Mouse (Mus musculus) brain, adult 2 months (tissue): ENCODE data around the gene Pigt.

Experiments used
- DNase-seq: peaks from one replicate; pipeline ENCODE4 v3.0.0; 2011; ENCODE audit warnings: low read depth, low spot score

Pigt gene

DNA sequence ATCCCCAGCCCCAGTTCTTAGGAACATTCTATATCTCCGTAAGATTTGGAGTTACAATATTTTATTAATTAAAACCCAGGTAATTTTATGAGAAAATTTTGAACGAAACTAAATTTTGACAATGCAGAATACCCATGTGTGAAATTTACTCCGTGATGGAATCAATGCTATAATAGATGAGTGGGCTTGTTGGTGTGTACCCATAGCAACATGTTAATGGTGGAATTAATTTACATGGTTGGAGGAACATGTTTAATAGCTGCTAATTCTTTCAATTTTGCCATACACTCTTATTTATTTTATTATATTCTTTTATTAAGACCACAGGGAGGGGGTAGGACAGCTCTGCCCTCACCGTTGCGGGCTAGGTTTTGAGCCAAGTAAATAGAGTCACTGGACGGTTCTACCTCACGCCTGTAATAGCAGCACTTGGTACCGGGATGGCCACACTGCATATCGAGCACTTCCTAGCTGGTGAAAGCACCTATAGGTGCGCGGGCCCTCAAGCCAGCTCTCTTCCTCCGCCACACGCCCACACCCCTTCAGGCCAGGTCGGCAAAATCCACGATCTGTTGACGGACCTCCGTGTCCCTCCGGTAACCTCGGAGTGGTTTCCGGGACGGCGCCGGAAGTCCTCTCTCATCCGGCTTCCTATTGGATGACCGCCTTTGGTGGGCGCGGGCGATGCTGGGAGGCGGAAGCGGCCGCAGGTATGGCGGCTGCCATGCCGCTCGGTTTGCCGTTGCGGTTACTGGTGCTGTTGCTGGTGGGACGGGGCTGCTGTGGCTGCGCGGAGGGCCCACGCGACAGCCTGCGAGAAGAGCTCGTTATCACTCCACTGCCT, at the start of gene Pigt:
TSS of gene Pigt (plus strand) at position 674 of the 844 bp plus-strand sequence.
- peak; percentile 95 for DNase-seq

GRCm38 (mm10) chr2:164448140-164448539, 49.2 kb upstream of the Pigt start:
- DNase-seq, result no peak

DNA sequence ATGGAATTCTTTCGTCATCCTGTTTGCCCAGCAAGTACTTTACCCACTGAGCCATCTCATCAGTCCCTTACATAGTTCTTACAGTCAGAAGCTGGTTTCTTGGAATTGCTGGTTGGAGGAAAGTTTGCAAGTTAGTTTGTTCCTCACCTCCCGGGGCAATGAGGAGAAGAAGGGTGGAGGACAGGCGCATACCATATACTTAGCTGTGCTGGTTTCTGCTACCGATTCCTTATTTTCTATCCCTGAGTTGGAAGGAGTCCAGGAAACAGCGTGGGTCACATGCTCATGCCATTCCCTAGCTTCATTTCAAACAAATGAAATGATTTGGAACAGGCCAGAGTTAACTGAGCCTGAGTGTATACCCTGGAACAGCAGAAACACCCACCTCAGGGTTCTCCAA, 48.4 kb upstream of the Pigt start:
- no peak for DNase-seq

- no peak for DNase-seq
These were observed 47.8 kb upstream of the Pigt start for GRCm38 (mm10) chr2:164449341-164450042.

DNA sequence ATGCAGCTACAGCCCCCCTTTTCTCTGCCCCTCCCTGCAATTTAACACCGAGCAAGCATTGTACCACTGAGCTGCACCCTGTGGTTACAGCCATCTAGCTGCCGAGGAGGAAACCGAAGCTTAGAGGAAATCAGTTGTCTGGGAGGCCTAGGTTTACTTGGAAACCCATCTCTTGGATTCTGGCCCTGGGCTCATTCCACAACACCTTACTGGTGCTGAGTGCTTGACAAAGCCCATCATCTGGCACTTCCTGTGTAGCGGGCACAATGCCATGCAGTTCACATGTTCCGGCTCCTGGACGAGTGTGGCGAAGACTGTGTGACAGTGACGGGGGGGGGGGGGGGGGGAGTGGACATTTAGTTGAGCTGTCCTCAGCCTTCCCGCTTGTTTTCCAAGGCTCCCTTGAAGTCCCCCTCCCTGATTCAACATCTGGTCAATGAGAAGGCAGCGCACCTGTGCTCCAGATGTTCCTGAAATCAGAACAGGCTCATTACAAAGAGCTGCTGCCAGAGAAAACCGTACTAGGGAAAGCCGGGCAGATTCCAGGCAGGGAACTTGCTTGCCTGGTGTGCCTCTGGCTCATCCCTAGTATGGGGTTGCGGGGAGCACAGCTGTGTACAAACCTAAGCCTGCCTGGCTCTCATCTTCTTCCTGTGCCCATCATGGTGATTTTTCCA, 45.2 kb upstream of the Pigt start:
- no peak for DNase-seq

- DNase-seq, result no peak
These were observed 44.1 kb upstream of the Pigt start for GRCm38 (mm10) chr2:164453047-164453757.

GRCm38 (mm10) chr2:164453887-164454500, 43.3 kb upstream of the Pigt start:
- DNase-seq, result no peak

- peak; percentile 90 for DNase-seq
These were observed 42.5 kb upstream of the Pigt start for GRCm38 (mm10) chr2:164454846-164455245.

- DNase-seq, result no peak
These were observed 41.7 kb upstream of the Pigt start for GRCm38 (mm10) chr2:164455421-164456190.

DNA sequence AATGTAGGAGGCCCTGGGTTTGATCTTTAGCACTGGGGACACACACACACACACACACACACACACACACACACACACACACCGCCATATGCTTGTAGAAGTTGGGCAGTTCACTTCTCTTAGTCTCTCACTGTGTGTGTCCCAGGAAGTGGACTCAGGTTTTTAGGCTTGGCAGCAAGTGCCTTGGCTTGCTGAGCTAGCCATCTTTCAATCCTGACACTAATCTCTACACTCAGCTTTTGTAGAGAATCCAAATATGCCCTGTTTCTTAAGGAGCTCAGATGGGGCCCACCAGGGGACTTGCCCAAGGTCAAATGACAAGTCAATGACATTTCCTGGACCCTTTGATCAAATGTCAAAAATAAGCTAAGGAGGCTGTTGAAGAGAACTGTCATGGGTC, 40.9 kb upstream of the Pigt start:
- no peak for DNase-seq

DNA sequence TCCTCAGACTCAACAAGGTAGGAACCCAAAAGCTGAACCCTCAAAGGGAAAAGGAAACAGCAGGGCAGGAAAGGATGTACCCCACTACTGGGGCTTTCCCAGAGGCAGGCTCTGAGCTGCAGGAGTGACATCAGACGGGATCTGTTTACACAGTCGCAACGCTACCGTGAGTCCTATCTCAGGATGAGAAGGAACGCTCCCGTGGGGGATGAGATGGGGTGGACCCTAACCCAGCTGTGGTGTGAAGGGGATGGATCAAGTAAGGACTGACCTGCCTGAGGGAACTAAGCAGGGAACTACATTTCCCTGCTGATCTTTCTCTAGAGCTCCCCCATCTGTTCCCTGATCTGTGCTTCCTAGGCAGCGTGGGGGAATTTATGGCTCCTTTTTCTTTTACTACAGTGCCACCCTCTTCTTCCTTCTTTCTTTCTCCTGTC, 40.4 kb upstream of the Pigt start, which contains the start of gene Sys1:
TSS of gene Sys1 (plus strand) at position 101 of the 437 bp plus-strand sequence.
- peak; percentile 78 for DNase-seq

DNA sequence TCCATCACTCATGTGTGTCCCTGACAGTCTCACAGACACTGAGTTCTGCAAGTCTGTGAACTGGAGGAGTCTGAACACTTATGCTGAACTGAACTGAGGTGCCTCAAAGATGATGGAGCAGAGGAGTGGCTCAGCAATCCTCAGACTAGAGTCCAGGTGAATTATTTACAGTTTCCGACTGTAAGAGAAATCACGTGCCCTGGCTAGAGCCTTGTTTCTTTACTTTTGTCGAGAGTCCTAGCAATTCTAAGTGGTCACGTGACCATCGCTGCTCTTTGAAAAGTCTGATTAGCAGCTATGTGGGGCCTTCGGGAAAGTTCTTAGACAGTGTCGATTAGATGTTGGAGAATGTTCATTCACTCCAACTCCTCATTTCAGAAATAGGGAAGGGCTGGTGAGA, 39.4 kb upstream of the Pigt start:
- DNase-seq, result no peak

GRCm38 (mm10) chr2:164458535-164458934, 38.8 kb upstream of the Pigt start:
- DNase-seq, result no peak

- DNase-seq, result peak; percentile 100
These were observed 36.4 kb upstream of the Pigt start, which contains the start of gene Gm20458 for GRCm38 (mm10) chr2:164460745-164461551. TSS of gene Gm20458 (plus strand) at chr2:164460967.

DNA sequence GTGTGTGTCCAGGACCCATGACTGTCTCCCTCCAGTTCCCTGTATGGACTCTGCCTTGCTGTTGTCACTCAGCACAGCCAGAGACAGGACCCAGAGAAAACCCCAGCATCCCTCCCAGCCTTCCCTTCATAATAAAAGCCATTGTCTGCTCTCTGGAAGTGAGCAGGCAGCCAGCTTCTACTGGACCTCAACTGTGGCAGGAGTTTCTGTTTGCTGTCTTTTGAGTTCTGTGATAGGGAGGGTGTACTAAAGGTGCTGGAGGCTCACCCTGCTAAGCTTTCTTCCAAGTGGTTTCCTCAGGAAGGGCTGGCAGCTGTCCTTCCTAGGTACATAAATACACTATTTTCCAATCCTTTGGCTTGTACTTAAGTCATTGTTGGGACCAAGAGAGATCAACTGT, 32.2 kb upstream of the Pigt start:
- DNase-seq, result no peak

DNA sequence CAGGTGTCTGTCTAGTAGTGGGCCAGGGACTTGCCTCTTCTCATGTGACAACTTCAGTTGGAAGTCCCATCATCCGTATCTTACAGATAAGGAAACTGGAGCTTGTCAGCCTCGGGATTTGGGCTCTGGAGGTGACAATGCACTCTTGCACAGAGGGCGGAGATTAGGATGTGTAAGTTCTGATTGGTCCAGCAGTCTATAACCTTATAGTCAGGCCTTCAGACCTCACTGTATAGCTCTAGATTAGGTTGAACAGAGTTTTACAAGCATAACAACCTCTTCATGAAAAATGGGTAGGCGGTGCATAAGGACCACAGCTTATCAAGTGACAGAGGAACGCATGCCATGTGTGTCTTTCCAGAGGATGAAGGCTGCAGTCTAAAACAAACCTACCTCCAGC, 30.5 kb upstream of the Pigt start:
- no peak for DNase-seq

- peak; percentile 81 for DNase-seq
These were observed 27.1 kb upstream of the Pigt start for GRCm38 (mm10) chr2:164470254-164470653.

DNA sequence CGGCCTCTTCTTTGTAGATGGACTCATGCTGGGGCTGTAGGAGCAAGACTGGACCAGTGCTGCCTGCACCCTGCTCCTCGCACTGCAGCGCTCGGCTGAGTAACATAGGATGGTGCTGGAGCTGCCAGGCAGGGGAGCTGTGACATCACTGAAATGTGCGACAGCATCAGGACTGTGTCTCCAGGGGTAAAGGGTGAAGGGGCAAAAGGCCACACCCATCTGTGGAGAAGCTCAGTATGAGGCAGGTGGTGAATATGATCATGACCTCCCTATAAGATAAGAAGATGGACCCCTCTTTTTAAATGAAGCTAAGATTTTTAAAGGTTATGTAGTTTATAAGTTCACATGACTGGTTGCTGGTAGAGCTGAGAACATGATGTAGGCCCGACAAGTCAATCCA, 23.7 kb upstream of the Pigt start, which contains the start of gene Trp53tg5:
TSS of gene Trp53tg5 (minus strand) at position 101 of the 400 bp plus-strand sequence.
- no peak for DNase-seq

GRCm38 (mm10) chr2:164485681-164486257, 11.6 kb upstream of the Pigt start, which contains the start of gene Dbndd2:
TSS of gene Dbndd2 (plus strand) at chr2:164486106.
- DNase-seq, result peak; percentile 56
